Mouse (Mus musculus) G1E-ER4 (cell line): ENCODE measurements around the gene Lipc. TPM values are rescaled to one million over a fixed set of nuclear protein-coding genes. Genes with fewer than 3 reads are reported as not detected.

Experiments used
- GATA1 ChIP-seq: IDR thresholded peaks from one replicate; pipeline ENCODE4 v1.8.0; 2012; ENCODE audit warnings: low read length, inconsistent platforms
- polyA plus RNA-seq: library from polyadenylated mRNA; stranded (reverse); fragments of >175 nt; gene quantifications from 2 replicates; pipeline ENCODE4 v1.2.3, GENCODE M21; 2012

Lipc gene
- polyA plus RNA-seq, 1 experiment, result not detected

- TF ChIP-seq GATA1, result no peak
These were observed 156.6 kb downstream of the Lipc start for GRCm38 (mm10) chr9:70795439-70795757.

DNA sequence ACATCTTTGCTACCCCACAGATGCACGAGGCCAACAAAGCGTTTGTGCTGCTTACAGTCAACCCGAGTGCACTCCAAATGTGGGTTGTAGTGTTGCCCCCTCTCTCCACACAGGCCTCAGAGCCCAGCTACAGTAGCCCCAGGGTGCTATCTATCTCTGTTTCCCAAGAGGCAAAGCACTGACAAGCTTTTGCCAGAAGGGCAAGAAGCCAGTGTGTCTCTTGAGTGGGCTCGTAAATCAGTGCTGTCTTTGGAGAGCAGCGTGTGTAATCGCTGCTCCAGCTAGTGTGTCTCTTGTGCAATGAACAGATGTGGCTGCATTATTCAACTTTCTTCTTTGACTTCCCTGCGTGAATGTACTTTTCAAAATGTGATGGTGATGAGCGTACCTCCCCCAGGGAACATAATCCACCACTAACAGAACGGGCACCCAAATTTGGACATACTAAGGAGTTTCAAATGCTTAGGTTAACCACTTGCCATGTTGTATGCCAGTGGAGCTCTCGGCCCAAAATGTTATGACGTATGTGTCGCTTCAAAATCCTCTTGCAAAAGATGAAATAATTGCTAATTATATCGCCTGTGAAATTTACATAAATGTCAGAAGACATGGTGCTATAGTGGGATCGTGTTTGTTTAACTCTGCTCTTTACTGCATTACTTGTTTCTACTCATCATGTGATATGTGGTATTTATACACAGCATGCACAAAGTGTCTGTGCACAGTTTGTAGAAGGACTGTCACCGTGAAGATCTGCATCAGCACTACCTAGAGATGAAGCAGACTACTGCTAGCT lies 157.2 kb downstream of the Lipc start:
- TF ChIP-seq GATA1, result no peak

GRCm38 (mm10) chr9:70790621-70791020 lies 161.4 kb downstream of the Lipc start:
- no peak for TF ChIP-seq GATA1

GRCm38 (mm10) chr9:70788705-70789104 lies 163.3 kb downstream of the Lipc start:
- TF ChIP-seq GATA1, result no peak

DNA sequence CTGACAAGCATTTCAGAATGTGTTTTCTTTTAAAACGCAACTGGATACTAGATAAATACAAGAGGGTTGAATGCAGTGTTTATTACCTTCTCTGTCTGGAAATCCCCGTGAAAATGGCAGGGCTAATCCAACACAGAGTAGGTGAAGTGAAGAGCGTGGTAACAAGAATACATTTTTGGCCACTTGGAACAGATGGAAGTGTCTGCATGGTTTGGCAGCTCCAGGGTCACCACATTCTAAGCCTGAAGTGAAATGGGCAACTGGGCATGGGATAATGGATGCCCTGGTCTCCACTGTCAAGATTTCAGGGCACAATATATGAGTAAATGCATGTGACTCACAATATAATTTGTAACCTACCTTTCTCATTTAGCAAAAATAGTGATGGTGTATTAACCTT lies 169.8 kb downstream of the Lipc start:
- no peak for TF ChIP-seq GATA1

- TF ChIP-seq GATA1, result peak; percentile 57
These were observed 176.5 kb downstream of the Lipc start for GRCm38 (mm10) chr9:70775517-70775916.

- no peak for TF ChIP-seq GATA1
These were observed 191.1 kb downstream of the Lipc start for GRCm38 (mm10) chr9:70760974-70761373.

- no peak for TF ChIP-seq GATA1
These were observed 200.4 kb downstream of the Lipc start for GRCm38 (mm10) chr9:70751504-70752222.

Other genes starting within 250 kb of the Lipc start
- 0.06 and 0.21 TPM in 2 replicates for gene Aqp9, start 216.5 kb upstream of the Lipc start, polyA plus RNA-seq